Mouse (Mus musculus) retina, embryonic 14.5 days (tissue): ENCODE data around the gene Hist1h3d.
A peak's percentile ranks its signal among the peaks of the same experiment; 100 is the strongest.

Source experiments
- DNase-seq: peaks from one replicate; pipeline ENCODE4 v3.0.0-alpha.2; 2015; ENCODE audit warnings: low spot score

Hist1h3d gene

GRCm38 (mm10) chr13:23621532-23622174 lies 46.1 kb downstream of the Hist1h3d start:
- peak; percentile 77 for DNase-seq

GRCm38 (mm10) chr13:23622175-23622671 lies 46.7 kb downstream of the Hist1h3d start, which contains the start of gene Hist1h1e:
TSS of gene Hist1h1e (minus strand) at chr13:23622558.
- DNase-seq: peak; percentile 95

GRCm38 (mm10) chr13:23622861-23623450 lies 47.4 kb downstream of the Hist1h3d start:
- peak; percentile 48 for DNase-seq
